Mouse (Mus musculus) kidney, postnatal 0 days (tissue): ENCODE results near the gene Naip1. TPM values are rescaled to one million over a fixed set of nuclear protein-coding genes. Genes with fewer than 3 reads are reported as not detected.
A peak's percentile ranks its signal among the peaks of the same experiment; 100 is the strongest.
"Not testable (repeated sequence)": the region's sequence is repeated elsewhere in the genome, so short reads cannot be mapped to it uniquely, and the experiment has no call there.

ENCODE experiments used
- ATAC-seq: fragments of 200-750 bp; cut with Nextera tagmentation; replicated peaks from 2 replicates; pipeline ENCODE4 v1.8.0; 2017; ENCODE audit warnings: low read depth, moderate number of reproducible peaks, moderate TSS enrichment, moderate library complexity; ENCODE audit not compliant: low FRiP score
- DNase-seq: peaks from one replicate; pipeline ENCODE4 v3.0.0-alpha.2; 2016; ENCODE audit warnings: low spot score
- H3K27ac ChIP-seq: fragments of 300-500 bp; sonication (generic); 2 replicates; pipeline ENCODE4 v1.5.1; 2014; ENCODE audit warnings: mild to moderate bottlenecking
- H3K27me3 ChIP-seq: fragments of 300-500 bp; sonication (generic); 2 replicates; pipeline ENCODE4 v1.6.1; 2014; ENCODE audit warnings: low read length, mixed read lengths; ENCODE audit not compliant: insufficient read depth
- H3K36me3 ChIP-seq: fragments of 300-500 bp; sonication (generic); 2 replicates; pipeline ENCODE4 v1.6.1; 2014; ENCODE audit warnings: low read length, mixed read lengths; ENCODE audit not compliant: insufficient read depth
- H3K4me1 ChIP-seq: fragments of 300-500 bp; sonication (generic); replicated peaks from 2 replicates; pipeline ENCODE4 v1.6.1; 2014; ENCODE audit warnings: antibody characterized with exemption, low read length, mixed read lengths; ENCODE audit not compliant: insufficient read depth
- H3K4me2 ChIP-seq: fragments of 300-500 bp; sonication (generic); 2 replicates; pipeline ENCODE4 v1.6.1; 2014; ENCODE audit warnings: mild to moderate bottlenecking, low read length, moderate library complexity, mixed read lengths
- H3K4me3 ChIP-seq: fragments of 300-500 bp; sonication (generic); replicated peaks from 2 replicates; pipeline ENCODE4 v1.5.1; 2014; ENCODE audit warnings: low read depth, low read length
- H3K9ac ChIP-seq: fragments of 300-500 bp; sonication (generic); 2 replicates; pipeline ENCODE4 v1.6.1; 2014; ENCODE audit warnings: low read depth, low read length
- H3K9me3 ChIP-seq: fragments of 300-500 bp; sonication (generic); replicated peaks from 2 replicates; pipeline ENCODE4 v1.6.1; 2016; ENCODE audit warnings: low read length, inconsistent platforms, mixed read lengths
- CTCF ChIP-seq: IDR thresholded peaks from 2 replicates; pipeline ENCODE4 v1.5.1; 2016; ENCODE audit warnings: antibody characterized with exemption, low read depth, mild to moderate bottlenecking, moderate library complexity
- WGBS: fragments of 180-500 bp; shearing (Covaris S2); extraction: QIAGEN DNeasy Blood & Tissue Kit; methylation state at CpG from one replicate; pipeline ENCODE4 v1.1.7; 2014; 5-methylcytosine and 5-hydroxymethylcytosine counted together
- polyA plus RNA-seq: library from polyadenylated mRNA; unstranded; fragments of >200 nt; fragmentation: Nextera tagmentation; extraction: Ambion mirVana; gene quantifications from 2 replicates; pipeline ENCODE4 v1.2.1, GENCODE M21; 2015

Gene Naip1
- polyA plus RNA-seq, 1 experiment from 2014 or later: not detected

GRCm38 (mm10) chr13:100408242-100408641 is 44.4 kb downstream of the Naip1 start:
- 80% methylated on average over 7 of the region's 7 CpGs for WGBS
- Histone ChIP-seq H3K4me1 (no peaks in the 10 kb centered on the region), H3K4me2 (no peak overlapping the region), H3K36me3 (no peaks in the 10 kb centered on the region), H3K4me3 (no peak overlapping the region), H3K27ac (no peak overlapping the region), H3K9ac (no peak overlapping the region), H3K9me3 (no peaks in the 10 kb centered on the region), H3K27me3 (no peaks in the 10 kb centered on the region)
- no peak for DNase-seq
- TF ChIP-seq CTCF: no peak
- ATAC-seq: no peak

GRCm38 (mm10) chr13:100402930-100403637 is 49.6 kb downstream of the Naip1 start:
- H3K9ac ChIP-seq, DNase-seq, H3K27ac ChIP-seq, H3K4me3 ChIP-seq, H3K36me3 ChIP-seq, H3K9me3 ChIP-seq, H3K4me1 ChIP-seq, H3K4me2 ChIP-seq, H3K27me3 ChIP-seq, ATAC-seq: not testable (repeated sequence)
- 70% methylated on average over 7 of the region's 7 CpGs for WGBS

GRCm38 (mm10) chr13:100391021-100391420 is 61.6 kb downstream of the Naip1 start:
- TF ChIP-seq CTCF: peak; percentile 76

GRCm38 (mm10) chr13:100370536-100370935 is 82.1 kb downstream of the Naip1 start:
- no peak overlapping the region for H3K9ac ChIP-seq
- H3K27me3 ChIP-seq: no peaks in the 10 kb centered on the region
- ATAC-seq (no peak), DNase-seq (no peak)
- no peak for TF ChIP-seq CTCF
- no peaks in the 10 kb centered on the region for H3K36me3 ChIP-seq
- no peaks in the 10 kb centered on the region for H3K9me3 ChIP-seq
- H3K4me2 ChIP-seq: no peak overlapping the region
- 93% methylated on average over 1 of the region's 1 CpGs for whole genome bisulfite sequencing
- no peak overlapping the region for H3K27ac ChIP-seq
- H3K4me3 ChIP-seq: no peak overlapping the region
- no peaks in the 10 kb centered on the region for H3K4me1 ChIP-seq

More at GRCm38 (mm10) chr13:100391021-100391420, 61.6 kb downstream of the Naip1 start:
- 23% methylated on average over 5 of the region's 5 CpGs for WGBS
- not testable (repeated sequence) for H3K9ac ChIP-seq, H3K9me3 ChIP-seq, ATAC-seq, H3K27ac ChIP-seq, H3K27me3 ChIP-seq, H3K4me1 ChIP-seq, H3K36me3 ChIP-seq, H3K4me2 ChIP-seq, H3K4me3 ChIP-seq
- DNase-seq: peak; percentile 65

Other genes with a start within 250 kb of the Naip1 start
- 0.38 and 0.42 TPM in 2 replicates for gene Naip5, start 206.5 kb downstream of the Naip1 start, polyA plus RNA-seq
- gene Naip6, start 135.2 kb downstream of the Naip1 start, polyA plus RNA-seq: 0.18 and 0.19 TPM in 2 replicates
- 66.3 and 67.9 TPM in 2 replicates for gene Gtf2h2, start 39.7 kb upstream of the Naip1 start, polyA plus RNA-seq
- 35.3 and 37.8 TPM in 2 replicates for gene Ocln, start 99.8 kb upstream of the Naip1 start, polyA plus RNA-seq
- gene Marveld2, start 164.1 kb upstream of the Naip1 start, polyA plus RNA-seq: 17.0 TPM in 2 replicates
- gene Ak6, start 198.1 kb upstream of the Naip1 start, polyA plus RNA-seq: 257 TPM in 2 replicates
- 18.6 and 19.7 TPM in 2 replicates for gene Rad17, start 198.2 kb upstream of the Naip1 start, polyA plus RNA-seq
- gene Taf9, start 198.7 kb upstream of the Naip1 start, polyA plus RNA-seq: 17.0 and 17.4 TPM in 2 replicates
- gene Ccdc125, start 216.8 kb upstream of the Naip1 start, polyA plus RNA-seq: 6.1 and 6.8 TPM in 2 replicates